Mouse (Mus musculus) stomach, postnatal 0 days (tissue): ENCODE results near the gene Paxip1.

Experiments used
- CTCF ChIP-seq: IDR thresholded peaks from 2 replicates; pipeline ENCODE4 v1.5.1; 2016; ENCODE audit warnings: antibody characterized with exemption, low read depth, mild to moderate bottlenecking, moderate library complexity
- EP300 ChIP-seq: optimal IDR thresholded peaks from 2 replicates; pipeline ENCODE3; 2016; ENCODE audit warnings: antibody characterized with exemption

DNA sequence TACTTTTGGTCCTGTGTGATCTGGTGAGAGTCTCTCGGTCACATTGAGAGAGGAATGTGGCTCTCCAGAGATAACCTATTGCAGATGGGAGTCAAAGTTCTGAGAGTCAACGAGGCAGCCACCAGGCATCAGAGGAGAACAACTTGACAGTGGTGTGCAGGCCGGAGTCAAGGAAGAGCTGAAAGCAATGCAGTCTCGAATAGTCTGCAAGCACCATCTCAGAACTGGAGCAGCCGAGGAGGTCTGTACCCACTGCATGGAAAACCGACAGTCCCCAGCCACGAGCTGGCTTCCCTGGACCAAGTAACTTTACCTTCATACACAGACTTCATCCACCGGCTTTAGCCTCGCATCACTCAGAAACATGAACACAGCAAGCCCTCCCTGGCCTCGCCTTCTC, 1.9 kb downstream of the Paxip1 start:
- TF ChIP-seq EP300 (no peak), CTCF (no peak)
